Mouse (Mus musculus): Measurements from ENCODE around the gene Acvrl1. TPM values are rescaled to one million over a fixed set of nuclear protein-coding genes. Genes with fewer than 3 reads are reported as not detected.

The Acvrl1 gene
- polyA plus RNA-seq, 1 experiment from 2014 or later, result 159 TPM

GRCm38 (mm10) chr15:101185549-101185948, 57.2 kb downstream of the Acvrl1 start:
- Histone ChIP-seq H3K9ac (replicated peaks; ENCODE audit: low read depth) (no peak overlapping the region), H3K9me3 (ENCODE audit: low read length) (no peaks in the 10 kb centered on the region), H3K27me3 (replicated peaks; ENCODE audit: insufficient read depth, low read length) (no peaks in the 10 kb centered on the region), H3K4me3 (ENCODE audit: low read depth, low read length) (no peak overlapping the region), H3K4me2 (replicated peaks; ENCODE audit: low read depth, low read length) (no peak overlapping the region), H3K4me1 (ENCODE audit: insufficient read depth, low read depth, low read length) (peaks cover 20% of the 10 kb centered on the region; the same call in 1 of the 2 replicates), H3K27ac (ENCODE audit: low read length) (no peak overlapping the region), H3K36me3 (ENCODE audit: insufficient read depth, low read length) (no peaks in the 10 kb centered on the region)
- no peak for DNase-seq (ENCODE audit: low spot score)
- TF ChIP-seq CTCF (IDR thresholded peaks at IDR 0.05) (peak; percentile 42), EP300 (IDR thresholded peaks at IDR 0.05) (no peak)
- 94% methylated on average over 3 of the region's 3 CpGs for WGBS
- no peak for ATAC-seq

GRCm38 (mm10) chr15:101187907-101188306, 59.6 kb downstream of the Acvrl1 start:
- no peaks in the 10 kb centered on the region for H3K9me3 ChIP-seq (ENCODE audit: low read length)
- no peak overlapping the region for H3K9ac ChIP-seq (replicated peaks; ENCODE audit: low read depth)
- no peak for ATAC-seq
- no peak overlapping the region for H3K4me2 ChIP-seq (replicated peaks; ENCODE audit: low read depth, low read length)
- H3K4me1 ChIP-seq (ENCODE audit: insufficient read depth, low read depth, low read length), result peaks cover 27% of the 10 kb centered on the region; the same call in 1 of the 2 replicates
- no peak for DNase-seq (ENCODE audit: low spot score)
- no peak overlapping the region for H3K4me3 ChIP-seq (ENCODE audit: low read depth, low read length)
- H3K27ac ChIP-seq (ENCODE audit: low read length), result no peak overlapping the region
- H3K36me3 ChIP-seq (ENCODE audit: insufficient read depth, low read length), result no peaks in the 10 kb centered on the region
- WGBS, result 59% methylated on average over 5 of the region's 5 CpGs
- TF ChIP-seq EP300 (IDR thresholded peaks at IDR 0.05) (no peak), CTCF (IDR thresholded peaks at IDR 0.05) (peak; percentile 52)
- H3K27me3 ChIP-seq (replicated peaks; ENCODE audit: insufficient read depth, low read length), result no peaks in the 10 kb centered on the region

GRCm38 (mm10) chr15:101189981-101190761, 61.8 kb downstream of the Acvrl1 start:
- 73% methylated on average over 10 of the region's 10 CpGs for WGBS
- no peak for ATAC-seq
- H3K36me3 ChIP-seq (ENCODE audit: insufficient read depth, low read length), result peaks cover 2% of the 10 kb centered on the region; the same call in 1 of the 2 replicates
- H3K9me3 ChIP-seq (ENCODE audit: low read length), result no peaks in the 10 kb centered on the region
- H3K27ac ChIP-seq (ENCODE audit: low read length), result no peak overlapping the region
- peaks cover 20% of the 10 kb centered on the region; the same call in 1 of the 2 replicates for H3K4me1 ChIP-seq (ENCODE audit: insufficient read depth, low read depth, low read length)
- no peak for TF ChIP-seq CTCF (IDR thresholded peaks at IDR 0.05)
- TF ChIP-seq EP300 (IDR thresholded peaks at IDR 0.05), result no peak
- no peak overlapping the region for H3K4me3 ChIP-seq (ENCODE audit: low read depth, low read length)
- no peaks in the 10 kb centered on the region for H3K27me3 ChIP-seq (replicated peaks; ENCODE audit: insufficient read depth, low read length)
- DNase-seq (ENCODE audit: low spot score), result no peak
- H3K4me2 ChIP-seq (replicated peaks; ENCODE audit: low read depth, low read length), result no peak overlapping the region
- no peak overlapping the region for H3K9ac ChIP-seq (replicated peaks; ENCODE audit: low read depth)

GRCm38 (mm10) chr15:101190762-101191150, 62.4 kb downstream of the Acvrl1 start:
- Histone ChIP-seq H3K4me3 (ENCODE audit: low read depth, low read length) (no peak overlapping the region), H3K36me3 (ENCODE audit: insufficient read depth, low read length) (peaks cover 8% of the 10 kb centered on the region; the same call in 1 of the 2 replicates), H3K27me3 (replicated peaks; ENCODE audit: insufficient read depth, low read length) (no peaks in the 10 kb centered on the region), H3K4me1 (ENCODE audit: insufficient read depth, low read depth, low read length) (peaks cover 20% of the 10 kb centered on the region; the same call in 1 of the 2 replicates), H3K4me2 (replicated peaks; ENCODE audit: low read depth, low read length) (no peak overlapping the region), H3K9me3 (ENCODE audit: low read length) (no peaks in the 10 kb centered on the region), H3K27ac (ENCODE audit: low read length) (0 out of 2 replicates have a peak overlapping the region, but pooled peaks have one; percentile 77), H3K9ac (replicated peaks; ENCODE audit: low read depth) (no peak overlapping the region)
- 37% methylated on average over 5 of the region's 5 CpGs for WGBS
- no peak for TF ChIP-seq CTCF (IDR thresholded peaks at IDR 0.05)
- no peak for TF ChIP-seq EP300 (IDR thresholded peaks at IDR 0.05)
- ATAC-seq, result peak; percentile 8; the same call in 1 of the 2 replicates
- peak; percentile 62 for DNase-seq (ENCODE audit: low spot score)

- WGBS, result 32% methylated on average over 13 of the region's 13 CpGs
- Histone ChIP-seq H3K27me3 (replicated peaks; ENCODE audit: insufficient read depth, low read length) (no peaks in the 10 kb centered on the region), H3K4me1 (ENCODE audit: insufficient read depth, low read depth, low read length) (peaks cover 20% of the 10 kb centered on the region; the same call in 1 of the 2 replicates), H3K4me2 (replicated peaks; ENCODE audit: low read depth, low read length) (no peak overlapping the region), H3K27ac (ENCODE audit: low read length) (peak overlapping the region; percentile 77), H3K36me3 (ENCODE audit: insufficient read depth, low read length) (peaks cover 13% of the 10 kb centered on the region; the same call in 1 of the 2 replicates), H3K4me3 (ENCODE audit: low read depth, low read length) (no peak overlapping the region), H3K9ac (replicated peaks; ENCODE audit: low read depth) (no peak overlapping the region), H3K9me3 (ENCODE audit: low read length) (no peaks in the 10 kb centered on the region)
- DNase-seq (ENCODE audit: low spot score), result peak; percentile 90
- TF ChIP-seq EP300 (IDR thresholded peaks at IDR 0.05) (no peak), CTCF (IDR thresholded peaks at IDR 0.05) (no peak)
- ATAC-seq, result peak; percentile 78
These were observed 63.3 kb downstream of the Acvrl1 start for GRCm38 (mm10) chr15:101191459-101192259.

- Histone ChIP-seq H3K27ac (ENCODE audit: low read length) (no peak overlapping the region), H3K27me3 (replicated peaks; ENCODE audit: insufficient read depth, low read length) (no peaks in the 10 kb centered on the region), H3K9ac (replicated peaks; ENCODE audit: low read depth) (no peak overlapping the region), H3K4me2 (replicated peaks; ENCODE audit: low read depth, low read length) (no peak overlapping the region), H3K4me1 (ENCODE audit: insufficient read depth, low read depth, low read length) (peaks cover 20% of the 10 kb centered on the region; the same call in 1 of the 2 replicates), H3K36me3 (ENCODE audit: insufficient read depth, low read length) (peaks cover 13% of the 10 kb centered on the region; the same call in 1 of the 2 replicates), H3K4me3 (ENCODE audit: low read depth, low read length) (no peak overlapping the region), H3K9me3 (ENCODE audit: low read length) (no peaks in the 10 kb centered on the region)
- TF ChIP-seq CTCF (IDR thresholded peaks at IDR 0.05) (no peak), EP300 (IDR thresholded peaks at IDR 0.05) (no peak)
- ATAC-seq (no peak), DNase-seq (ENCODE audit: low spot score) (no peak)
- WGBS, result 38% methylated on average over 7 of the region's 7 CpGs
These were observed 63.9 kb downstream of the Acvrl1 start for GRCm38 (mm10) chr15:101192260-101192640.

Data from lung, postnatal 0 days (tissue).